Mouse (Mus musculus) lung, postnatal 0 days (tissue): Measurements from ENCODE around the gene Gpatch1.

Experiments
- CTCF ChIP-seq: IDR thresholded peaks from 2 replicates; pipeline ENCODE4 v1.5.1; 2016; ENCODE audit warnings: antibody characterized with exemption, mild to moderate bottlenecking
- EP300 ChIP-seq: IDR thresholded peaks from 2 replicates; pipeline ENCODE4 v1.6.1; 2016; ENCODE audit warnings: antibody characterized with exemption, mild to moderate bottlenecking, control low read depth

DNA sequence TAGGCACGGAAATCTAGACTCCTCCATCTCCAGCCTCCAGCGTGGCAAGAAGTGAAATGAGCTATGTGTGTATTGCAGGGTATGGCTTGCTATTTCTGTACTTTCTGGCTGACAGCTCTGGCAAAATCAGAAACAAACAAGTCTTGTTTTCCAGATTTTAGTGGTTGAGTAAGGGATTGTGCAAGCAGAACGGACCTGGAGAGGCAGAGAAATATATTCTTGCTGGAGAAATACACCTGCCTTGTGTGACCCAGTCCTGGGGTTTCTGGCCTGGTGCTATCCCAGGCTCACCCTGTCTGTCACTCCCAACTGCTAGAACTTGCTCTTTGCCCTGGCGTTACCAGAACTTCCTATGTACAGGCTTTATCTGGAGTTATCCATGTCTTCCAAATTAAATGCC, 24.3 kb upstream of the Gpatch1 start:
- TF ChIP-seq EP300 (no peak), CTCF (no peak)
